Comparison of ENCODE assay signal across 1 mouse cellular context in genomic region chr15:83434692-83435091, GRCm38 (mm10).
A peak's percentile ranks its signal among the peaks of the same experiment; 100 is the strongest.
TF ChIP-seq lines count a peak whose summit lies in the region.

No protein-coding gene starts in this region.

TF ChIP-seq in CH12.LX, 34 proteins besides CTCF, POLR2A, EP300 and RAD21 (continued from another document):
- TF ChIP-seq E2F4 (IDR thresholded peaks at IDR 0.05; ENCODE audit: insufficient replicate concordance, low read depth, low read length) (no peak), ETS1 (conservative IDR thresholded peaks at IDR 0.05; ENCODE audit: low read depth, low read length) (peak; percentile 44), PAX5 (IDR thresholded peaks at IDR 0.05; ENCODE audit: low read length) (no peak), NRF1 (IDR thresholded peaks at IDR 0.05; ENCODE audit: low read depth, low read length) (0 out of 2 replicates have a peak, but pooled peaks have one; percentile 23), NELFE (IDR thresholded peaks at IDR 0.05; ENCODE audit: low read depth, low read length) (no peak), ZC3H11A (IDR thresholded peaks at IDR 0.05; ENCODE audit: low read depth, low read length) (no peak), TCF12 (IDR thresholded peaks at IDR 0.05; ENCODE audit: low read depth, low read length) (peak; percentile 46; the same call in 1 of the 2 replicates), BHLHE40 (IDR thresholded peaks at IDR 0.05; ENCODE audit: low read depth, low read length) (peak; percentile 46; the same call in 1 of the 2 replicates), POLR2AphosphoS2 (IDR thresholded peaks at IDR 0.05; ENCODE audit: low read depth, low read length) (no peak), MAZ (IDR thresholded peaks at IDR 0.05; ENCODE audit: low read depth, low read length) (no peak; the same call in 1 of the 2 replicates), CHD1 (IDR thresholded peaks at IDR 0.05; ENCODE audit: low read depth, low read length) (peak; percentile 37; the same call in 1 of the 2 replicates), RCOR1 (conservative IDR thresholded peaks at IDR 0.05; ENCODE audit: low read depth, low read length) (no peak), MXI1 (IDR thresholded peaks at IDR 0.05; ENCODE audit: low read depth, low read length) (peak; percentile 48; the same call in 1 of the 2 replicates), UBTF (IDR thresholded peaks at IDR 0.05; ENCODE audit: low read depth, low read length) (no peak), MAX (IDR thresholded peaks at IDR 0.05; ENCODE audit: low read length) (peak; percentile 39), KAT2A (IDR thresholded peaks at IDR 0.05; ENCODE audit: insufficient replicate concordance, low read length) (no peak), JUND (conservative IDR thresholded peaks at IDR 0.05; ENCODE audit: low read depth, low read length) (0 out of 2 replicates have a peak, but pooled peaks have one; percentile 19), TBP (conservative IDR thresholded peaks at IDR 0.05; ENCODE audit: low read depth, low read length) (0 out of 2 replicates have a peak, but pooled peaks have one; percentile 41), CHD2 (IDR thresholded peaks at IDR 0.05; ENCODE audit: low read length) (peak; percentile 16; the same call in 1 of the 2 replicates), MEF2A (IDR thresholded peaks at IDR 0.05; ENCODE audit: borderline replicate concordance, low read depth, low read length) (0 out of 2 replicates have a peak, but pooled peaks have one; percentile 28)
